Mouse (Mus musculus): ENCODE data around the gene Zfp184. TPM values are rescaled to one million over a fixed set of nuclear protein-coding genes. Genes with fewer than 3 reads are reported as not detected.

Zfp184 gene
- total RNA-seq, 2 experiments from 2014 or later, result 3.0 to 3.8 TPM

DNA sequence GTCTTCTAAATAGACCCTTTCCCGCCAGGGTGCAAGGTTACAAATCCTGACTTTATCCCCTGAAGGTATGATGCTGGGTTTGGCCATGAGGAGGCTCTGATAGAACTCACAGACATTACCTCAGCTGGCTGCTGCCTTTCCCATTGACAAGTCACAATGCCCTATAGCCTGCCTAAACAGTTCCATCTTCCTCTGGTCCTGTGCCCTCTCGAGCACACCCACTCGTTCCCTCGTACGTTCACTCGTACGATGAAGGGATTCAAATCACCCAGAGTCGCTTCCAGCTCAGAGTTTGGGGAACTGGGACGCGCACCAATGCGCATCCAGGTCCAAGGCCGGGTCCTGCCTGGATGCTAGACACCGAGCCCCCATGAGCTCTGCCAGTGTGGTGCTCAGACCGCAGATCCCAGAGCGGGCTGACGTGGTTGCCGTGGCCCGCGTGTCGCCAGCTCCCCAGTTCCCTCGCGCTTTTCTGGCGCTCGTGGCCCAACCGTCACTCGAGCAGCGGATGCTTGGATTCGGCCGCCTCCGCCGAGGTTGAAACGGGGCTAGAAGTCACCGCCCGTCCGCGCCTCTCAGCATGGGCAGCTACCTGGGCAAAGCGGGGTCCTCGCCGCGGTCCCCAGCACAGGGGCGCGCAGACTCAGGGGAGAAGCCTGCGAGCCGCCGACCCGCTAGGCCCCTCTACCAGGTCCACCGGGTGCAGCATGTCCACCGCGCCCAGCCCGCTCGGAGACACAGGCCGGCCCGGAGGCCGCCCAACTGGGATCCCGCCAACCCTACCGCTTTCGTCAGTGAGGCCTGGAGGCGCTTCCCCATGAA lies 36.3 kb downstream of the Zfp184 start, which contains the start of gene Pom121l2:
Pom121l2 (plus strand) TSS at position 214 of the 822 bp plus-strand sequence.
- DNase-seq (ENCODE audit: low spot score in 2 of 2), result peak in 1 of 2 experiments; percentile 25

DNA sequence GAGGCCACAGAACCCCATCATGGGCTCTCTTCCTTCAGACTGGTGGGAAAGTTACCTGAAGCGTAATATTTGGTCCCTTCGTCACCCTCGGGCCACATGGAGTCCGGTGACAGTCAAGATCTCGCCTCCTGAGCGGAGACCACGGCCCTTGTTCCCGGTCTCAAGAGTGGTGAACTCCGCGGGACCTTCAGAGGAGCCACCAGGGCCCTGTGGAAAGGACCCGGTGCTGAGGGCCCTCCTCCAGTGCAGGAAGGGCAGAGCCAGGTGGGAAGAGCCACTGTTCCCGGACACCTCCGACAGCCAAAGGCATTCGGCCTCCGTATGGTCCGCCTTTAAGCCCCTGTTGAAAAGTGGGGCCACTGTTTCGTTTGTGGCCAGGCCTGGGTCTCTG lies 36.9 kb downstream of the Zfp184 start:
- DNase-seq (ENCODE audit: low spot score in 2 of 2), result no peak

DNA sequence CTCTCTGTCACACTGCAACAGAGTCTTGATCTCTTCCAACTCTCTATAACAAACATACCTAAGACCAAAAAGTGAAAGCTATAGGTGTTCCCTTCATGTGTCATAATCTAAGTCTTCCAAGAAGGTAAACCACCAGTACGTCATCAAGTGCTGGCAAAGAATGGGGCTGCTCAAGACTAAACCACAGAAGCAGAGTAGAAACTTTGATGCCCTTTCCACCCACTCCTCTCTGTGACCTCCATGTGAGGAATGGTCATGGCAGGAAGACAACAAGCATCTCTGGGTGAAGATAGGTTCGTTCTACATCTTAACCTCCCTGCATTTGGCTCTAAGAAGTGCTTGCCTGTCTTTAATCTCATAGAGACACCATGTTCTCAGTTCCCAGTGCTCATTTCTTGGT lies 39.6 kb downstream of the Zfp184 start:
- no peak for DNase-seq (ENCODE audit: low spot score in 2 of 2)

DNA sequence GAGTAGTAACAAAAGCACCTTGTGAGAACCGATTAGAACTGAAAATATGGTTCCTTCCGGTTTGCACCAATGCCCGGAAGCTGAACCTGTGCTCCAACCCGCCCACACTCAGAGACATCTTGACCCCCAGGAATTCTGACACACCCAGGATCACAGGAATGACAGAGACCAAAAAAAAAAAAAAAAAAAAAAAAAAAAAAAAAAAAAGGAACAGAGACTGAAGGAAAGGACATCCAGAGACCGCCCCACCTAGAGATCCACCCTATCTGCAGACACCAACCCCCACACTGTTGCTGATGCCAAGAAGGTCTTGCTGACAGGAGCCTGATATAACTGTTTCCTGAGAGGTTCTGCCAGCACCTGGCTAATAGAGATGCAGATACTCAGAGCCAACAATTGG lies 47.7 kb downstream of the Zfp184 start:
- no peak for DNase-seq (ENCODE audit: low spot score in 2 of 2)

DNA sequence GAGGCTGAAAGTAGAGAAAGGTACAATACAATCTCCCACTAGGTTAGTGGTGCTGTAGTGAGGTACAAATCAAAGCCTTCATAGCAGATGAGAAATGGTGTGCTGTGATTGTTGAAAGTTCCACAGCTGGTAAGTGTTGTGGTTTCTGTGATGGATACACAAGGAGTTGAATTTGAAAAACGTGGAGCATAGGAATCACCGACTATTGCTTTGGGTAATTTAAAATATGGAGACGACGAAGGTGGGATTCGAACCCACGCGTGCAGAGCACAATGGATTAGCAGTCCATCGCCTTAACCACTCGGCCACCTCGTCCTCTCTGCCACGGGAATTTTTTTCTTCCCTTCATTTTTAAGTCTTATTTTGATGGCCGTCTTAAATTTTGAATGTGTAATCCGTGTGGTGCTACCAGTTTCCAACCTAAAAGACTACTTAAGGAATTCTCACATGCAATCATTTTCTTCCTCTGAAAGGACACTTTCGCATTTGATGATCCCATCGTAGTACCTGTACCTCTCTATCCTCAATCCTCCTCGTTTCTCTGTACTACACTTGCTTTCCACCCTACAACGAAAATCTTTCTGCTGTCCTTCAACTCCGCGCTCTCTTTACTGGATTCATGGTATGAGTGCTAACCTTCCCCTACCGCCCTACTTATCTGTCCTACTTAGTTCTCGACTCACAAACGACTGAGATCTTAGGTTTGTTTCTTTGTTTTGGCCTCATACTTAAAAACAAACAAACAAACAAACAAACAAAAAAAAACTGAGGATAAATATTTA lies 49.3 kb downstream of the Zfp184 start:
- DNase-seq (ENCODE audit: low spot score in 2 of 2), result no peak

DNA sequence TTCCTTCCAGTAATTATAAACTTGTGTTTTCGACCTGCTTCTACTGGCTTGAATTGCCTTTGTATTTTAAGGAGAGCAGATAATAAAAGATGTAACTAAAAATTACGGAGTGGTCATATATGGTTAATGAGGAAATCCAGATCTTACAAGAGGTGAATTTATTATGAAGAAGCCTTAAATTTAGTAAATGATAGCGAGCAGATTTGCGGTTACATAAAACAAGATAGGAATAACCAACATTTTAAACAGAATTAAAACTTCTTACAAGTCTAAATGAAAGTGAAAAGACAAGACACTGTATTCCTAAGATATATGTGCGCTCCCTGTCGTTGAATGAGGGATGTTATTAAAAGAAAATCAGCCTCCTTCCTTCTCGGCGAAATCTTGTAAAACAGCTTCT lies 50.0 kb downstream of the Zfp184 start:
- DNase-seq (ENCODE audit: low spot score in 2 of 2), result no peak

DNA sequence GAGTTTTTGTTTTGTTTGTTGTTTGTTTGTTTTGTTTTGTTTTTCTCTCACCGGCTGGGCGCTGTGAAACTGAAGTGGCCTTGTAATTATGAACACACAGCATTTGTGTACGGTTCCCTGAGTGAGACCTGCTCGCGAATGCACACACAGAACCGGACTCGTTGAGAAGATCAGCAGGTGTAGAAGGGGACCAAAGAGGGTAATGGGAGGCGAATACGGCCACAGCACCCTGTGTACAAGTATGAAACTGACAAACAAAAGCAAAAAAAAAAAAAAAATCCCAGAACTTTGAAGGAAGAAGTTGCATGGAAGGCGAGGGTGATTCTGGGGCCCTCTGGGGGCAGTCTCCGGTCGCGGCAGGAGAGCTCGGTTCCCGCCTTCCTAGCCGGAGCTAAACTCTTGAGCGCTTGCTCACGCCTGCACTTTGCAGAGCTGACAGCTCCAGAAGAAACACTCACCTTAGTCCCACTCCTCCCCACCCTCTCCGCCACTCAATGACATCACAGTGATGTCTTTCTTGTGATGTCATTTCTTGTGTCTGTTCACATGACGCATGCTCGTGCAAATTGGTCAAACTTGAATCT lies 50.5 kb downstream of the Zfp184 start:
- no peak for DNase-seq (ENCODE audit: low spot score in 2 of 2)

DNA sequence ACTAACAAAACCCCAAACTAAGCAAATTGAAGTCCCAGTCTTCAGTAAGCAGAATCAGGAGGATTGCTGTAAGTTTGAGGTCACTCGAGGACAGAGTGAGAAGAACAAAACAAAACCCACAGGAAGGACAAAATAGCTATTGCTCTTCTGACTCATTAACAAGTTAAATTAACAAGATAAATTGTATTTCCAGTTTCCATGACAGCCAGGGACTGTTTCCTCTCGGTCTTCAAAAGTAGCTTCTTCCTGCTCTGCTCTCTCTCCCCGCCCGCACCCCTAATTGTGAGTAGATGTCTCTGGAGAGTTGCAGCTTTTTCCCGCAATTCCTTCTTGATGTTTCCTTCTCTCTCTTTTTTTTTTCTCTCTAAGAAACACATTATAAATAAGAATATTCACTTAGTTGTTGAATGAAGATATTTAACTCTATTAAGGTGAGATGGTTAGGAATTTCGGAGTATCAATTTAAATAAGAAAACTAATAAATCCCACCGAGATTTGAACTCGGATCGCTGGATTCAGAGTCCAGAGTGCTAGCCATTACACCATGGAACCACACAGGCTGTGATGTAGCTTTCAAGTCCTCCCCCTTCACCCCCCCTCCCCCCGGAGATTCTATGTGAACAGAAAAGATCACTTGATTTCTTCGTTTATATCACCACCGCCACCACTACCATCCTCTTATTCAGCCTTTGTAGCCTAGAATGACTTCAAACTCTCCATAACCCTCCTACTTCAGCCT lies 51.4 kb downstream of the Zfp184 start:
- no peak for DNase-seq (ENCODE audit: low spot score in 2 of 2)

DNA sequence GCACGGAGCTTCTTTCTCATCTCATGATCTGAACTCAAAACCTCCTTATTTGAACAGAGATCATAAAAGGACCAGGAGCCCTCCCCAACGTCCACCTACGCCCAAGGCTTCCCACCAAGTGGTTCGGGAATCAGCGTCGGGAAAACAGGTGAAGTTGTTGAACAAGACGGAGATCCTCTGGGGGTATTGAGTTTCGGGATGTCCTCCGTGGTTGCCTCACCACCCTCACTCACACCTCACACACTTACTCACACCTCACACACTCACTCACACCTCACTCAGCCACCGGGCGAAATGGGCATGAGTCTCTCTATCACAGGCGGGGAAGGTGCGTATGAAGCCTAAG lies 51.9 kb downstream of the Zfp184 start:
- no peak for DNase-seq (ENCODE audit: low spot score in 2 of 2)

DNA sequence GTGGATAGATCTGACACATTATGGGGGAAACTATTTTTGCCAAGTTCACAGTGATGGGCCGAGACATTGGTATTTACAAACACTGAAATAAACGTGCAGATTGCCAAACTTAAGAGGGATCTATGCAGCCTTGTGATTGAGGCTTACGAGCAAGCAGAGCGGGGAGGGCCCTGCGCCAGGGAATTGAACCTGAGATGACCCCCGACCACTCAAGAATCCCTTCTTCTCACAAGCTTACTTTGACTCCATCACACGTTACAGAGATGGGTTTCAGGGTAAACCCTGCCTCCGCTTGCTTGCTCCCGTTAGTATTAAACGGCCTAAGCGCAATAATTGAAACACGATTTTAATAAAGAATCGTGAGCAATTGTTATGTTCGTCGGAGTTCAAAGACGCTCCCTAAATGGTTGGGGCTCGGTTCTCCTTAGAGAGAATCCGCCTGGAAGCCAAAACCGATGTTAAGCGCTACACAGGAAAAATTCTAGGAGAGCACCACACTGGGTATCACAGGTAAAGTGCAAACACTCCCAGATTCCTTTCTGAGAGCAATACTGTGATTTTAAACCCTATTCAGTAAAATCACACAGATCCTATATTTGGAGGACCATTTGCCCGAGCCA lies 52.4 kb downstream of the Zfp184 start:
- DNase-seq (ENCODE audit: low spot score in 2 of 2), result no peak

DNA sequence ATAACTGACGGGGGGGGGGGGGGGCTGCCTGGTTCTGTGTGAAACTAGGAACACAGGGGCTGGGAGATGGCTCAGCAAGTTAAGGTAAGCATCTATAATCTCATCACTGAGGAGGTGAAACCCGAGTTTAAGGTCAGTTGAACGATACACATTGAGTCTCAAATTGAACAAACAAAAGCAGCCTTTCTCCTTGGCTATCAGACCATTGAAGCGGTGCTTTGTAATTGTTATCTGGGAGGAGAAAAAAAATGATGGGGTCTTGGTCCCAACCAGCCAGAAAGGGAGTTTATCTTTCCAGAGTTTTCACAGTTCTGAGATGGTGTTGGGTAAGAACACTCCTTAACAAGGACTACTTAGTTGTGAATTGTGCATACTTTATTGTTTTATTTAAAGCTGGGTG lies 52.9 kb downstream of the Zfp184 start:
- no peak for DNase-seq (ENCODE audit: low spot score in 2 of 2)

DNA sequence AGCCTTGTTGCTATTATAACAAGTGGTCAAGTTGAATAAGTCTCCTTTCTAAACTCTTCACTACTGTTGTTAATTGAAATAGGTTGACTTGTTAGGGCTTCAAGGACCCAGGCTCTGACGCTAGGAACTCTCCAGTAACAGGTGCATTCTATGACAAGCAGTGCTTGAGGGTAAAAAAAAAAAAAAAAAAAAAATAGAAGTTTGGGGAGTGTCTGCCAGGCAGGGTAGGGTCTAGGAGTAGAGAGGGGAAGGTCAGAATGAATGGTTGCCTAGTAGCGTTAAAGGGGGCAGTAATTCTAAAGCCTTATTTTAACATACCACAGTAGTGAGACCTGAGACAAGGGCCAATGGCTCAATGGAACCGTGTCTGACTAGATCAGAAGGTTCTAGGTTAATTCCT lies 53.5 kb downstream of the Zfp184 start:
- no peak for DNase-seq (ENCODE audit: low spot score in 2 of 2)

DNA sequence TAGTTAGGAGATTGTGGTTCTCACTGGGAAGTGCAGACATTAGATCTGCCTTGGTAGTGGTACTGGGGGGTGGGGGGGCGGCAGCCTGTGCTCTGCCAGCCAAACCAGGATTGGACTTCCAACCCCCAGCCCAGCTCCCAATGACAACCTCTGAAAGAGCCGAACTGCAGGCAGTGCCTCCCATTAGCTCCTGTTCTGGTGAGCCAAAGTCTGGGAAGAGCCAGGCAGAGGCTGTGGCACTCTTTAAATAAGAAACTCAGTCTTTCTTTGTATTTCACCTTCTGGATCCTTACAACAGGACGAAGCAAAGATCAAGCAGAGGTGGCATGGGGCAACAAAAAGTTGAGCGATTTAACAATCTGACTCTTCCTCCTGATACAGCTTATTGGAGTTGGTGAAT lies 54.3 kb downstream of the Zfp184 start:
- no peak for DNase-seq (ENCODE audit: low spot score in 2 of 2)

DNA sequence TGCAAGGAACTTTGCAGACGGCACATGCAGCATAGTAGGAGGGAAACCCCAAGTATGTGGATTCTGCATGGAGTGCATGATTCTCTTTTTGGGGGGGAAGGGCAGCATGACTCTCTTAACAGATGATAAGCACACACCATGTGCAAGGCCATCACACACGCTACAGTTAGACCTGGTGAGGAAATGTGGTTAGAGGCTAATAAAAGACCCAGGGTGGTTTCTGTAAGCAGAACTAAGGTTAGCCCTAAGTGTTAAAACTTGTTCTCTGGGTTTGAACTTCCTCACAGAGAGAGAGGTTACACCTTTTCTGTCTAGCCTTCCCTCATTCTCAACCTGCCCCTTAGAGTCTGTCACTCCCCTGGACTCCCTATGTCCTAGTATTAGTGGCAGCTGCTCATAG lies 56.5 kb downstream of the Zfp184 start:
- DNase-seq (ENCODE audit: low spot score in 2 of 2), result no peak

DNA sequence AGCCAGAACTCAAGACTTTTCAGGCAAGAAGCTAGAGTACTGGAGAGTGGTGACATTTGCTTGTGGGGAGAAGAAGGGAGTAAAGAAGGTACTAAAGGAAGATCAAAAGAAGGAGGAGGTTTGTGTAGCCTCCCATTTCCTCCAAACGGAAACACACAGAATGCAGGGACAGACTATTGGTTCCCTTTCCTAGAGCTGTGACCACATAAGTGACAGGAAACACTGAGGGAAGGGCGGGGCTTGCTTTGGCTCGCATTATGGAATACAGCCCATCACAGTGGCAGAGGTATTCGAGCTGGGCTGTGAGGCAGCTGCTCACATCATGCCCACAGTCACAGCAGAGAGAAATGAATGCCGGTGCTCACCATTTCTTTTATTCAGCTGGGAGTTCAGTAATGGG lies 56.9 kb downstream of the Zfp184 start:
- no peak for DNase-seq (ENCODE audit: low spot score in 2 of 2)

DNA sequence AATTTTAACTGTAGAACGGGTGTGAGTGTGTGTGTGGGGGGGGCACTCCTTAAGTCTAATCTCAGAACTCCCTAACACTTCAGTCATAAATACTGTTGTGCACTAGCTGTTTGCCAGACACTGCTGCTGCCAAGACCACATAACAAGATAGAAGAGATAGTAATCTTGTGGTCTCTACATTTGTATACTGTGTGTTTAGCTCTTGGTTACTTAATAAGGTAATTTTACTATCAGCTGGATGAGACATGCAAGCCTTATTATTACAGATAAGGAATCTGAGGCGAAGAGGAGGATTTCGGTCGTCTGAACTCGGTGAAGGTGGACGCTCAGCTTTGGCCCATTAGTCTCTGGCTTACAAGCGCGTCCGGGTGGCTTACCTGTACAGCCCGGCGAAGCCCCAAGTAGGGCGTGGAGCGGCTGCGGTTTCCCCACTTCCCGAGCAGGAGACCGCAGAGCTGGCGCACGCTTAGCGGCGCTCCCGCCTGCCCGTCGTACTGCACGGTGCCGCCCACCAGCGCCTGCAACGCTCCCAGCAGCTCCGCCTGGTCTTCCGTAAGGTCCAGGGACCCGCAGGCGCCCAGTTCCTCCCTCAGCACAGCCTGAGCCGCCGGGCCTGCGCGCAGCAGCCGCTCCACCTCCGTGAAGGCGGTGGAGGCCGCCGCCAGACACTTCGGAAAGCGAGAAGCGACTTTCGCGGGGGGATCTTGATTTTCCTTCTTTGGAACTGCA lies 60.9 kb downstream of the Zfp184 start:
- DNase-seq (ENCODE audit: low spot score in 2 of 2), result peak; percentile 28 to 34

DNA sequence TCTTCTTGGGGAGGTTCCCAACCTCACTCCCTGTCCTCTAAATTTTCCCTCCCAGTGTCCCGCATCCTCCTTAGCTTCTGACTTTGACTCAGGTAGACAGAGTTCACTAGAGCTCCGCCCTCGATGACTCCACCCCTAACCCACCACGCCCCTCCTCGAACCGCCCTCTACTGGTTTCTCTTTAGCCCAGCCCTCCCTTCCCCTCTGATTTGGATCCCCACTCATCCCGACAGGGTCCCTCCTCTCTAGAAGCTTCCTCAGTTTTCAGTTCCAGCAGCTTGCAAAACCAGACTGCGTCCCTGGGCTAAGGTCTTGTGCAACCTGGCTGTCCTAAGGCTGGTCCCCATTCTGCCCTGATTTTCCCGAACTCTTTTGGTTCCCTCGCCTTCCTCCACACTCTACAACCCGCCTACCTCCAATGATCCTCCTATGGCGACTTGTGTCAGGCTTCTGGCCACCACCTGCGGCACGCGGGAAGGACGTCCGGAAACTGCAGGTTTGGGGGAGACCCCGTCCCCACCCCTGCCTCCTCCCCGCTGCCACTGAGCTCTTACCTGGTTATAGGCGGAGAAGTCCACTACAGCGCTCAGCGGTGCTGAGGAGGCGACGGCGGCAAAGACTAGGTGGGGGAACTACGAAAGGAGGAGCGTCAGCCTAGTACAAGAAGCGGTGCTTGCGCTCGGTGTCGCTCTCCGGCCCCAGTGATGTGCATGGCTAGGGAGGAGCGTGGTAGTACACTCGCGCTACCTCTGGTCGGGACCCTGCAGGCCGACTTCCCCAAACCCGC lies 61.6 kb downstream of the Zfp184 start:
- DNase-seq (ENCODE audit: low spot score in 2 of 2), result no peak

DNA sequence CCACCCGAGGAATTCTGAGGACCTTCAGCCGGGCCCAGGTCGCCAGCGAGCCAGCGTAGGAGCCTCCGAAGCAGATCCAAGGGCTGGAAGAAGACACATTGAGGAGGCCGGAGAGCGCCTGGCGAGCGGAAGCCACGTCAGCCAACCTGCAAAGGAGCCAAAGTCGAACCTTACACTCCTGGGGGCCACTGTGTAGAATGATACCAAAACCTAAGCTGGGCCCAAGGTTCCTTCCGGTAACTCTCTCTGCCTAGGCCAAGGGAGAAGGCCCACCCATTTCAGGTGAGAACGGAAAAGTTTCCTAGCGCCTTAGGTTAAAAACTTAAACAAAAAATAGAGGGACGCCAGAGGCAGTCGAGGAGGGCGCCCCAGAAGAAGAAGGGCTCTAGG lies 62.2 kb downstream of the Zfp184 start:
- DNase-seq (ENCODE audit: low spot score in 2 of 2), result no peak

DNA sequence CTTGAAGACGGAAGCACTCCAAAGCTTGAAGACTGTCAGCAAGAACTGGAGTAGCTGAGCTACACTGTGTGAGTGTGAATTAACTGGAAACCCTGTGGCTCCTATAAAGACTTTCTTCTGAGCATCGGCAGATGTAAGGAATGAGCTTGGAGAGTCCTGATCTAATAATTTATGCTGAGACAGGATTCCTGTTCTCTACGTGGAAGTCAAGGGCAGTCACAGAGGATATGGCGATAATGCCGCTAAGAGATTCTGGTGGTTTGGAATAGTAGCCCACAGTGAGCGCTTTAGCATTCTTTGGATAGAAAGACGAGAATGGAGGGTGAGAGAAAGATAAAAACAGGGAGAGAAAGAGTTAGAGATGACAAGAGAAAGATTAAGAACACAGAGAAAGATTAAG lies 63.0 kb downstream of the Zfp184 start:
- no peak for DNase-seq (ENCODE audit: low spot score in 2 of 2)

DNA sequence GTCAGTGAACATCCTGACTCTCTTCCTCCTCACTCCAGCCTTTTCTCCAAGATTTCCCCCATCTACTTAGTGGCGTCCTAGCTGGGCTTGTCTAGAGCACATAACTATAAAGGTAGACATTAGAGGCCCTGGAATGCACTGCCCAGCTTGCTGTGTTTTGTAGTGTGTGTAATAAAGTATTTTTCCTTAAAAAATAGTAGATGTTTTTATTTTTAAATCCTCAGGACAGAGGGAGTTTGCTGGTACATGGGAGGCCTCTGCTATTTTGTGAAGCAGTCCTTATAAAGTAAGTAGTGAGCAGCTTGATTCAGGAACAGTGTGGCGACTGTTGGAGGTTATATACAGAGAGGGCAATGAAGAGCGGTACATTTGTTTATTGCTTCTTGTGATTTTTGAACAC lies 63.8 kb downstream of the Zfp184 start:
- no peak for DNase-seq (ENCODE audit: low spot score in 2 of 2)
